In the genomic region with DNA sequence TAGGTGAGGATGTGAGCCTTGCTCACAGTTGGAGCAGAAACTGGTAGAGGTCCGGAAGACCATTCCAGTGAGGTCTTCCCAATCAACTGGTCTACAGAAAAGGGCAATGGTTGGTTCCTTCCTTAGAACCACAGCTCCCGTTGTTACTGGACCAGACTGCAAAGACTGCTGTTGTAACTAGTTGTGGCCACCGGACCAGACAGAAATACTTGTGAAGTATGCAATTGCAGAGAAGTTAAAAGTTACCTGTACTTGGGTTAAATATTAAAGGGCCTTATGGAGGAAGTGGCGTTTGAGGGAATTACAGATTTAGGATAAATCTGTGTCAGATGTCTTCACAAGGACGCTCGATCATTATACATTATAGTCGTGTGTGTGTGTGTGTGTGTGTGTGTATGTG, we compare ENCODE assay signal across 8 mouse cellular contexts. TPM values are rescaled to one million over a fixed set of nuclear protein-coding genes. Genes with fewer than 3 reads are reported as not detected.
DNase-seq lines count a peak whose midpoint lies in the region; ATAC-seq and TF ChIP-seq lines count a peak whose summit lies in the region.

No protein-coding gene starts in this region.

- whole genome bisulfite sequencing in hindbrain, embryonic 10.5 days, result 93% methylated on average over 7 of the region's 7 CpGs
- 87% methylated on average over 7 of the region's 7 CpGs for WGBS in hindbrain, embryonic 11.5 days
- WGBS in liver, embryonic 12.5 days (ENCODE audit: insufficient replicate concordance), result 85% methylated on average over 7 of the region's 7 CpGs

- H3K9ac ChIP-seq in hindbrain, embryonic 11.5 days (ENCODE audit: low read depth, low read length), result no peak overlapping the region
- H3K9ac ChIP-seq in liver, embryonic 12.5 days, result no peak overlapping the region

- H3K4me3 ChIP-seq in hindbrain, embryonic 10.5 days, result peak overlapping the region; percentile 78; the same call in 1 of the 2 replicates
- no peak overlapping the region for H3K4me3 ChIP-seq in hindbrain, embryonic 11.5 days (ENCODE audit: low read depth, low read length)
- peak overlapping the region; percentile 42; the same call in 1 of the 2 replicates for H3K4me3 ChIP-seq in cortical plate, adult 2 months (ENCODE audit: insufficient read depth, low read length)
- H3K4me3 ChIP-seq in liver, embryonic 12.5 days, result peak overlapping the region; percentile 81; the same call in 1 of the 2 replicates

- TF ChIP-seq POLR2A in cortical plate, adult 2 months (IDR thresholded peaks at IDR 0.05; ENCODE audit: extremely low read depth, insufficient read depth, low read length), result no peak

- H3K27me3 ChIP-seq in hindbrain, embryonic 10.5 days (ENCODE audit: insufficient read depth, poor library complexity, severe bottlenecking), result no peaks in the 10 kb centered on the region
- H3K27me3 ChIP-seq in hindbrain, embryonic 11.5 days (ENCODE audit: control insufficient read depth, insufficient read depth, low read length), result no peaks in the 10 kb centered on the region
- no peaks in the 10 kb centered on the region for H3K27me3 ChIP-seq in liver, embryonic 12.5 days (replicated peaks)

- 0 out of 2 replicates have a peak, but pooled peaks cover 4% of the 10 kb centered on the region for H3K36me3 ChIP-seq in hindbrain, embryonic 10.5 days
- H3K36me3 ChIP-seq in hindbrain, embryonic 11.5 days (ENCODE audit: control insufficient read depth, insufficient read depth, low read length), result no peaks in the 10 kb centered on the region
- H3K36me3 ChIP-seq in liver, embryonic 12.5 days, result peaks cover 3% of the 10 kb centered on the region; the same call in 1 of the 2 replicates

- TF ChIP-seq CTCF in cortical plate, adult 2 months (IDR thresholded peaks at IDR 0.05; ENCODE audit: extremely low read depth, insufficient read depth, low read length), result no peak

- H3K9me3 ChIP-seq in hindbrain, embryonic 10.5 days, result no peaks in the 10 kb centered on the region
- H3K9me3 ChIP-seq in hindbrain, embryonic 11.5 days (ENCODE audit: control insufficient read depth, low read length), result no peaks in the 10 kb centered on the region
- H3K9me3 ChIP-seq in liver, embryonic 12.5 days (replicated peaks), result no peaks in the 10 kb centered on the region

- no peak for DNase-seq in hindbrain, embryonic 10.5 days (ENCODE audit: low spot score)
- no peak for DNase-seq in hindbrain, embryonic 11.5 days (ENCODE audit: low spot score)
- peak; percentile 38 for DNase-seq in kidney, adult 18-20 months
- DNase-seq in left cerebral cortex, adult 9 months (ENCODE audit: low spot score in 2 of 2), result no peak
- DNase-seq in right cerebral cortex, postnatal 10 days (ENCODE audit: low spot score in 2 of 2), result no peak

- ATAC-seq in hindbrain, embryonic 11.5 days (ENCODE audit: low FRiP score), result no peak
- ATAC-seq in liver, embryonic 12.5 days, result no peak
- no peak for ATAC-seq in inflammation-experienced regulatory T-cells, adult 6 months

- H3K27ac ChIP-seq in hindbrain, embryonic 10.5 days, result no peak overlapping the region
- no peak overlapping the region for H3K27ac ChIP-seq in hindbrain, embryonic 11.5 days (ENCODE audit: low read depth, low read length)
- H3K27ac ChIP-seq in cortical plate, adult 2 months (ENCODE audit: insufficient read depth, low read length), result no peak overlapping the region
- no peak overlapping the region for H3K27ac ChIP-seq in liver, embryonic 12.5 days

- peaks cover 19% of the 10 kb centered on the region for H3K4me1 ChIP-seq in hindbrain, embryonic 10.5 days (replicated peaks)
- H3K4me1 ChIP-seq in hindbrain, embryonic 11.5 days (replicated peaks; ENCODE audit: control insufficient read depth, insufficient read depth, low read length), result no peaks in the 10 kb centered on the region
- no peaks in the 10 kb centered on the region for H3K4me1 ChIP-seq in cortical plate, adult 2 months (ENCODE audit: control insufficient read depth, insufficient read depth, low read length)
- peaks cover 31% of the 10 kb centered on the region for H3K4me1 ChIP-seq in liver, embryonic 12.5 days

- no peak overlapping the region for H3K4me2 ChIP-seq in hindbrain, embryonic 11.5 days (replicated peaks; ENCODE audit: low read depth, low read length)
- H3K4me2 ChIP-seq in liver, embryonic 12.5 days, result peak overlapping the region; percentile 89; the same call in 1 of the 2 replicates

RNA-seq across cellular contexts. Expression of a gene that starts 0.6 kb away (rescaled TPM):
- 79.3 and 84.1 TPM in 2 replicates for polyA plus RNA-seq in hindbrain, embryonic 10.5 days (2016; fragmentation: Nextera tagmentation; extraction: Ambion mirVana)
- 84.9 and 86.4 TPM in 2 replicates for polyA plus RNA-seq in hindbrain, embryonic 11.5 days (2014; fragmentation: Nextera tagmentation; extraction: Ambion mirVana)
- 69.4 and 71.1 TPM in 2 replicates for polyA plus RNA-seq in cortical plate, adult 2 months (2012; rRNA removed)
- 68.4 and 71.8 TPM in 2 replicates for polyA plus RNA-seq in liver, embryonic 12.5 days (2016; fragmentation: Nextera tagmentation; extraction: Ambion mirVana)
- 10 to 100 TPM; 12.6 to 27.0 (median 21.7) TPM for polyA plus RNA-seq in inflammation-experienced regulatory T-cells, adult 6 months (2017; shearing (Covaris generic))
